Mouse (Mus musculus) intestine, embryonic 14.5 days (tissue): ENCODE results near the gene Sarm1. TPM values are rescaled to one million over a fixed set of nuclear protein-coding genes. Genes with fewer than 3 reads are reported as not detected.

Experiments
- ATAC-seq: fragments of 200-750 bp; cut with Nextera tagmentation; replicated peaks from 2 replicates; pipeline ENCODE4 v1.8.0; 2017; ENCODE audit warnings: low read depth, moderate number of reproducible peaks, moderate TSS enrichment, moderate library complexity; ENCODE audit not compliant: low FRiP score, low TSS enrichment
- DNase-seq: peaks from one replicate; pipeline ENCODE4 v3.0.0-alpha.2; 2018; ENCODE audit warnings: low spot score
- H3K27ac ChIP-seq: fragments of 300-500 bp; sonication (generic); 2 replicates; pipeline ENCODE4 v1.5.1; 2014; ENCODE audit warnings: low read depth, mild to moderate bottlenecking, control low read depth
- H3K27me3 ChIP-seq: fragments of 300-500 bp; sonication (generic); replicated peaks from 2 replicates; pipeline ENCODE4 v1.6.1; 2014; ENCODE audit warnings: low read length, control low read depth; ENCODE audit not compliant: control insufficient read depth, insufficient read depth
- H3K36me3 ChIP-seq: fragments of 300-500 bp; sonication (generic); 2 replicates; pipeline ENCODE4 v1.6.1; 2014; ENCODE audit warnings: low read length, control low read depth; ENCODE audit not compliant: control insufficient read depth, insufficient read depth
- H3K4me1 ChIP-seq: fragments of 300-500 bp; sonication (generic); replicated peaks from 2 replicates; pipeline ENCODE4 v1.6.1; 2014; ENCODE audit warnings: low read length, control low read depth, mixed read lengths; ENCODE audit not compliant: control insufficient read depth, insufficient read depth
- H3K4me2 ChIP-seq: fragments of 300-500 bp; sonication (generic); 2 replicates; pipeline ENCODE4 v1.6.1; 2014; ENCODE audit warnings: low read length
- H3K4me3 ChIP-seq: fragments of 300-500 bp; sonication (generic); 2 replicates; pipeline ENCODE4 v1.5.1; 2014; ENCODE audit warnings: low read depth, low read length, control low read depth, mixed read lengths
- H3K9ac ChIP-seq: fragments of 300-500 bp; sonication (generic); 2 replicates; pipeline ENCODE4 v1.6.1; 2014; ENCODE audit warnings: mild to moderate bottlenecking, low read length
- H3K9me3 ChIP-seq: fragments of 300-500 bp; sonication (generic); 2 replicates; pipeline ENCODE4 v1.6.1; 2016; ENCODE audit warnings: low read length, control low read depth; ENCODE audit not compliant: control insufficient read depth
- WGBS: fragments of 180-500 bp; shearing (Covaris S2); extraction: QIAGEN DNeasy Blood & Tissue Kit; methylation state at CpG from one replicate; pipeline ENCODE4 v1.1.7; 2014; 5-methylcytosine and 5-hydroxymethylcytosine counted together
- polyA plus RNA-seq: library from polyadenylated mRNA; unstranded; fragments of >200 nt; fragmentation: Nextera tagmentation; extraction: Ambion mirVana; gene quantifications from 2 replicates; pipeline ENCODE4 v1.2.1, GENCODE M21; 2014

Sarm1 gene
- polyA plus RNA-seq, 1 experiment from 2014 or later = 4.2 TPM

DNA sequence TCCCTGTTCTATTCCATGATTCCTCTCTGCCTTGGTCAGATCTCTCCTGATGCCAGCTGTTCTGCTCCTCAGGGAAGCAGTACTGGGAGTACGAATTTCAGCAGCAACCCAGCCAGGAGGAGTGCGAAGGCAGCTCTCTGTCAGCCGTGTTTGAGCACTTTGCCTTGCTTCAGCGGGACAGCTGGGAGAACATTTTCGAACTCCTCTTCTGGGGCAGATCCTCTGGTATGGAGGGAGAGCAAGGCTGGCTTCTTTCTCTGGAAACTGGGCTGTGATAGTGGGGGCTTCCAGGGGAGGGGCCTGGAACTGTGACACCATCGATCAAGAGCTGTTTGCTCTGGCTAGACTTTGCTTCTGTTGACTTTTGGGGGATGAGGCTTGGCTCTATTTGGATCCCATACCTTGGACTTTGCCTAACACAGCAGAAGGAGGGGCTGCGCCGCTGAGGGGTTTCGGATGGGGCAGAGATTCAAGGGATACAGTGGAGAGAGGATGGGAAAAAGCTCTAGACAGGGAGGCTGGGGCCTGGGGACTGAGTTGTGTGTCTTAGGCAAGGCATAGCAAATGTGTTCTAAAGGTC lies 3.2 kb upstream of the Sarm1 start:
- H3K4me2 ChIP-seq = no peak overlapping the region
- no peak overlapping the region for H3K27ac ChIP-seq
- H3K4me3 ChIP-seq = no peak overlapping the region
- no peak overlapping the region for H3K9ac ChIP-seq
- 0 out of 2 replicates have a peak, but pooled peaks cover 1% of the 10 kb centered on the region for H3K36me3 ChIP-seq
- H3K9me3 ChIP-seq = no peaks in the 10 kb centered on the region
- 67% methylated on average over 9 of the region's 9 CpGs for WGBS
- no peak for ATAC-seq
- peaks cover 6% of the 10 kb centered on the region; the same call in 1 of the 2 replicates for H3K4me1 ChIP-seq
- peaks cover 23% of the 10 kb centered on the region for H3K27me3 ChIP-seq
- no peak for DNase-seq

DNA sequence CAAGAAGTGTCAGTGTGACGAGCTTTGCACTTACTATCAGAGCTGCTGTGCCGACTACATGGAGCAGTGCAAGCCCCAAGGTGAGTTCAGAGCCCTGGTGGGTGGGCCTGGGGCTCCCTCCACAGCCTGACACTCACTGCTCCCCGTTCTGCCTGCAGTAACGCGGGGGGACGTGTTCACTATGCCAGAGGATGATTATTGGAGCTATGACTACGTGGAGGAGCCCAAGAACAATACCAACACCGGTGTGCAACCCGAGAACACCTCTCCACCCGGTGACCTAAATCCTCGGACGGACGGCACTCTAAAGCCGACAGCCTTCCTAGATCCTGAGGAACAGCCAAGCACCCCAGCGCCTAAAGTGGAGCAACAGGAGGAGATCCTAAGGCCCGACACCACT lies 2.0 kb upstream of the Sarm1 start:
- no peak overlapping the region for H3K4me2 ChIP-seq
- H3K36me3 ChIP-seq = no peaks in the 10 kb centered on the region
- DNase-seq (no peak), ATAC-seq (no peak)
- no peak overlapping the region for H3K4me3 ChIP-seq
- no peak overlapping the region for H3K9ac ChIP-seq
- H3K4me1 ChIP-seq = peaks cover 6% of the 10 kb centered on the region; the same call in 1 of the 2 replicates
- H3K9me3 ChIP-seq = no peaks in the 10 kb centered on the region
- H3K27ac ChIP-seq = no peak overlapping the region
- peaks cover 26% of the 10 kb centered on the region for H3K27me3 ChIP-seq
- WGBS = 50% methylated on average over 16 of the region's 16 CpGs

DNA sequence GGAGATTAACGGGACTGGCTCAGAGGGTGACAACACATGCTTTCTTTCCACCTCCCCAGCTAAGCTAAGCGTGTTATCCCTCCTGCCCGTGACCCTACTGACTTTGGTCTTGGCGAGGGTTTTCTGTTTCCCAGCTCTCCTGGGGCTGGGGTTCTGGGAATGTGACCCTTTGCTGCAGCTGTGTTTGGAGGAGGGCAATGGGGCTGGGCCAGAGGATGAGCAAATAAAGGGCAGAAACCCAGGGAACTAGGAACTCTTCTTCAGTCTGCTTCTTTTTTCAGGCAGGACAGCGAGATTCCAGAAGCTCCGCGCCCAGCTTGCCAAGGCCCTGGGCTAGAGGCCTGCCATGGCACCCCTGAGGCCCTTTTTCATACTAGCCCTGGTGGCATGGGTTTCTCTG lies 1.4 kb upstream of the Sarm1 start, which contains the start of gene Vtn:
Gene Vtn (plus strand): TSS at position 88 of the 400 bp plus-strand sequence.
- DNase-seq = no peak
- Histone ChIP-seq H3K27me3 (peaks cover 30% of the 10 kb centered on the region), H3K4me3 (peak within 1 kb of the TSS; percentile 48), H3K27ac (no peak within 1 kb of the TSS; the same call in 1 of the 2 replicates), H3K4me2 (peak within 1 kb of the TSS; percentile 95), H3K9ac (0 out of 2 replicates have a peak within 1 kb of the TSS, but pooled peaks have one; percentile 11), H3K36me3 (no peaks in the 10 kb centered on the region), H3K4me1 (peaks cover 6% of the 10 kb centered on the region; the same call in 1 of the 2 replicates), H3K9me3 (no peaks in the 10 kb centered on the region)
- no peak for ATAC-seq
- WGBS = 54% methylated on average over 7 of the region's 7 CpGs

DNA sequence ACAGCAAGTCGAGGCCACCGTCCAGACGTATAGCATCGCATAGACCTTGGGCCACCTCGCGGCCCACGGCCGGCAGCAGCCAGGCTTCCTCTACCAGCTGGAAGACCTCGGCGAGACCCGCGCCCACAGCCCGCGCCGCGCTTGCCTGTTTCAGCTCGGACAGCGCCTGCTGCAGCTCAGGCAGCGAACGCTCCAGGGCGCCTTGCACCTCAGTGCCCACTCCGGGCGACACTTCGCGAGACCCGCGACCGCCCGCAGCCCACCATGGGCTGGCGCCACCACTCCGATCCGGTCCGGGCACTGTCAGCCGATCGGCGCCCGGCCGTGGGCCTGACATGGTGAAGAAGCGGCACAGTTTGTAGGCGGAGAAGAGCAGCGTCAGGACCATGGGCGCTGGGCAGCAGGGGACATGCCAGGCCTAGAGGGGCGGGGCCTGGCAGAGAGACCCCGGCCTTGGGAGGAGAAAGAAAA lies 448 bp downstream of the Sarm1 start:
- peak overlapping the region; percentile 48 for H3K4me3 ChIP-seq
- H3K36me3 ChIP-seq = no peaks in the 10 kb centered on the region
- DNase-seq = peak; percentile 58
- H3K27ac ChIP-seq = no peak overlapping the region
- peak overlapping the region; percentile 95 for H3K4me2 ChIP-seq
- WGBS = under 1% methylated on average over 44 of the region's 44 CpGs
- H3K9me3 ChIP-seq = no peaks in the 10 kb centered on the region
- peaks cover 6% of the 10 kb centered on the region; the same call in 1 of the 2 replicates for H3K4me1 ChIP-seq
- H3K9ac ChIP-seq = peak overlapping the region; percentile 41
- H3K27me3 ChIP-seq = peaks cover 31% of the 10 kb centered on the region
- peak; percentile 33 for ATAC-seq

DNA sequence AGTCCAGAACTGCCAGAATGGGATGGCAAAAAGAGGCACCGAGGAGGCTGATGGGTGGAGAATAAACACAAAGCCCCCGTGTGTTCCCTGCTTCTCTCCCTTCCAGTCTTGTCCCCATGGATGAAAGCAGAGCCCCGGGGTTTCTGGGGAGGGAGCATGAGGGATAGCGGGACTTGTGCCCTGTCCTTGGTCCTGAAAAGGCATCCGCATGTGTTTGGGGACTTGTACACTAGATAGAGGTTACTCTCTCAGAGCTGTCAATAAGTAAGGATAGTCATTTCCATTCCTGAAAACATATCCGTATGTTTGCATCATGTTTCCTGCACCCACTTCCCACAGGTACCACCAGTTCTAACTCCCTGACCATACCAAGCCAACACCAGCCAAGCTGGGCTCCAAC lies 1.6 kb downstream of the Sarm1 start:
- ATAC-seq (no peak), DNase-seq (peak; percentile 80)
- Histone ChIP-seq H3K4me2 (no peak overlapping the region), H3K9ac (no peak overlapping the region), H3K4me1 (peaks cover 6% of the 10 kb centered on the region; the same call in 1 of the 2 replicates), H3K36me3 (no peaks in the 10 kb centered on the region), H3K4me3 (no peak overlapping the region), H3K27me3 (peaks cover 43% of the 10 kb centered on the region), H3K27ac (no peak overlapping the region), H3K9me3 (no peaks in the 10 kb centered on the region)
- 6% methylated on average over 6 of the region's 6 CpGs for WGBS

DNA sequence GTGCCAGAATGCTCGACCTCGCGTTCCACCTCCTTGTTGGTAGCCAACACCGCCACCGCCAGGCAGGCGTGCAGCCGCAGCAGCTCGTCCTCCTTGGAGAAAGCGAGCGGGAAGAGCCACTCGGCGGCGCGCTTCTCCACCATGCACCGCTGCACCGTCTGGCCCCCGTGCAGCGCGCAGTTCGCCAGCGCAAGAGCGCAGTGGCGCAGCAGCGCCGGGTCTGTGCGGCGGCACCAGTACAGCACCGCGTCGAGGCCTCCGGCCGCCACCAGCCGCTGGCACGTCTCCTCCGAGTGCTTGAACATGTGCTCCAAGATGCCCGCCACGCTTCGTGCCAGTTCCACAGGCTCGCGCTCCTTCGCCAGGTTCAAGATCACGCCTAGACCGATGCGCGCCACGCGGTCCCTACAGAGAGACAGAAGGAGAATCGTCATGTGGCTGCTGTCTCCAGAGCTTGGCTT lies 6.7 kb downstream of the Sarm1 start:
- H3K27ac ChIP-seq = no peak overlapping the region
- H3K9ac ChIP-seq = no peak overlapping the region
- H3K36me3 ChIP-seq = no peaks in the 10 kb centered on the region
- H3K4me1 ChIP-seq = no peaks in the 10 kb centered on the region
- 12% methylated on average over 48 of the region's 48 CpGs for WGBS
- peak overlapping the region; percentile 42 for H3K4me2 ChIP-seq
- ATAC-seq (0 out of 2 replicates have a peak, but pooled peaks have one; percentile 66), DNase-seq (peak; percentile 61)
- peaks cover 67% of the 10 kb centered on the region for H3K27me3 ChIP-seq
- peak overlapping the region; percentile 18 for H3K4me3 ChIP-seq
- no peaks in the 10 kb centered on the region for H3K9me3 ChIP-seq

DNA sequence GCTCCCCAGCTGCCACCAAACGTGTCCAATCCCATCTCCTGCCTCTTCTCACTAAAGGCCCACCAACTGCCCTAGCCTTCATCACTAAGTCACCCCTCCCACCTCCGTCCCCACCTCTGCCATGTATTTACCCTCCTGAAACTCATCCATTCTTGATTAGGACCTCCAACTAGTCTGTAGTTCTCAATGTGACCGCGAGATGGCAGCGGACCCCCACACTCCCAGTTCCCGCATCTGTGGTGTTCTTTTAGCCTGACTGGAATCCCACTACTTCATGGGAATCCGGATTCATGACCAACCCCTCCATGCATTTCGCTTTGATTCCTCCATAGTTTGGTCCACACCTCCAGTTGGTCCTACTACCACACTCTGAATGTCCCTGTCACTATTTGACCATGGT lies 9.4 kb downstream of the Sarm1 start:
- ATAC-seq (0 out of 2 replicates have a peak, but pooled peaks have one; percentile 21), DNase-seq (peak; percentile 93)
- Histone ChIP-seq H3K9ac (no peak overlapping the region), H3K4me3 (no peak overlapping the region), H3K4me2 (no peak overlapping the region), H3K4me1 (no peaks in the 10 kb centered on the region), H3K36me3 (no peaks in the 10 kb centered on the region), H3K27ac (no peak overlapping the region), H3K27me3 (peaks cover 59% of the 10 kb centered on the region), H3K9me3 (no peaks in the 10 kb centered on the region)
- 5% methylated on average over 8 of the region's 8 CpGs for WGBS

DNA sequence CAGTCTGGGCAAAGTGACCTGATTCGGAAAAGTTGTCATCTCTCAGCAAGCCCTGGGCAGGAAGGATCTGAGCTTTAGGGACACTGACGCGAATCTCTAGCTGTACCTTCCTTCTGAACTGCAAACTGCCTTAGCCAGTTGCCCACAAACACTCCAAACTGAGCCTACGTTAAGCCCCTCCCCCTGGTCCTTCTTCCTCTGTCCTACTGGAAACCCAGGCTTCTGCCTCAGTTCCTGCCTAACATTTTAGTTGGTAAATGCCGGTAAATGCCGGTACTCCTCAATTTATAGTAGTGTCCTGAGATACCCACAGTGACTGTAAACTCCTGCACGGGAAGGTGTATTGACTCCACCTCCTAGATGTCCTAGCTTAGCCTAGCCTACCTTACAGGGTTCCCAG lies 13.9 kb downstream of the Sarm1 start:
- Histone ChIP-seq H3K36me3 (no peaks in the 10 kb centered on the region), H3K4me1 (no peaks in the 10 kb centered on the region), H3K27ac (no peak overlapping the region), H3K9ac (no peak overlapping the region), H3K27me3 (peaks cover 24% of the 10 kb centered on the region), H3K4me2 (no peak overlapping the region), H3K4me3 (no peak overlapping the region), H3K9me3 (no peaks in the 10 kb centered on the region)
- ATAC-seq = no peak
- 46% methylated on average over 7 of the region's 7 CpGs for WGBS
- DNase-seq = no peak

DNA sequence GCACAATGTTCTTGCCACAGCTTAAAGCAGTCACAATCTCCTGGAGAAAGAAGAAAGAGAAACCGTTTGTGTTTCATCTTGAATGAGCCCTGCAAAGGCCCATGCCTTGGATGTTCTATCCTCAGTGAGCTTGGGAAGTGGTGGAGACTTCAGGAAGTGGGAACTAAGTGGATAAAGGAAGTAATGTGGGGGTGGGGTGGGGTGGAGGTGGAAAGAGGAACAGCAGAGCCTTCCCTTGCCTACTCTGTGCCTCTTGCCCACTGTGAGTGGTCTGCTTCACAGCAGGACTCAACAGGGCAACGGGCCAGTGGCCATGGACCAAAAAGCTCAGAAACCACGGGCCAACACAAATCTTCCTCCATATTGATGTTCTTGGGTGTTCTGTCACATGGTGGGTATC lies 22.3 kb downstream of the Sarm1 start:
- H3K4me2 ChIP-seq = no peak overlapping the region
- H3K27ac ChIP-seq = no peak overlapping the region
- no peaks in the 10 kb centered on the region for H3K9me3 ChIP-seq
- no peaks in the 10 kb centered on the region for H3K4me1 ChIP-seq
- no peaks in the 10 kb centered on the region for H3K27me3 ChIP-seq
- no peak overlapping the region for H3K9ac ChIP-seq
- 85% methylated on average over 3 of the region's 3 CpGs for WGBS
- H3K36me3 ChIP-seq = 0 out of 2 replicates have a peak, but pooled peaks cover 2% of the 10 kb centered on the region
- no peak overlapping the region for H3K4me3 ChIP-seq
- ATAC-seq (no peak), DNase-seq (no peak)
